Mouse (Mus musculus) ES-CJ7 (cell line): ENCODE measurements at regions not wholly inside any gene's neighbourhood (a gene's known extent, or its start where the extent isn't known, plus 50 kb on each side); places are given as distances from the start of the nearest gene placed in this dataset.

Experiments
- DNase-seq: peaks from one replicate; pipeline ENCODE4 v3.0.0; 2011; ENCODE audit warnings: low read depth, low spot score

- no peak for DNase-seq
Observed at GRCm38 (mm10) chr19:28732998-28733397, 53.1 kb upstream of the Glis3 start.

GRCm38 (mm10) chr19:28733781-28734180 lies 53.9 kb upstream of the Glis3 start:
- no peak for DNase-seq

- no peak for DNase-seq
Observed at GRCm38 (mm10) chr19:28743176-28743793, 63.4 kb upstream of the Glis3 start.

- no peak for DNase-seq
Observed at GRCm38 (mm10) chr19:28745105-28745504, 65.2 kb upstream of the Glis3 start.

- no peak for DNase-seq
Observed at GRCm38 (mm10) chr19:28745534-28745933, 65.7 kb upstream of the Glis3 start.

GRCm38 (mm10) chr19:28751091-28751490 lies 71.2 kb upstream of the Glis3 start:
- DNase-seq: no peak

GRCm38 (mm10) chr19:28758854-28759253 lies 76.0 kb upstream of the Slc1a1 start:
- DNase-seq: peak; percentile 56

- DNase-seq: peak; percentile 62
Observed at GRCm38 (mm10) chr19:28764795-28765360, 70.0 kb upstream of the Slc1a1 start.

GRCm38 (mm10) chr19:28768218-28768617 lies 66.6 kb upstream of the Slc1a1 start:
- peak; percentile 37 for DNase-seq

- DNase-seq: no peak
Observed at GRCm38 (mm10) chr19:28770419-28770818, 64.4 kb upstream of the Slc1a1 start.

GRCm38 (mm10) chr19:28771836-28772235 lies 63.0 kb upstream of the Slc1a1 start:
- peak; percentile 51 for DNase-seq

GRCm38 (mm10) chr19:28772840-28773570 lies 61.8 kb upstream of the Slc1a1 start:
- DNase-seq: peak; percentile 85

GRCm38 (mm10) chr19:28776868-28777267 lies 58.0 kb upstream of the Slc1a1 start:
- DNase-seq: peak; percentile 59

GRCm38 (mm10) chr19:28777674-28778073 lies 57.2 kb upstream of the Slc1a1 start:
- DNase-seq: no peak

GRCm38 (mm10) chr19:28778386-28778785 lies 56.5 kb upstream of the Slc1a1 start:
- DNase-seq: no peak

GRCm38 (mm10) chr19:28781971-28782370 lies 52.9 kb upstream of the Slc1a1 start:
- no peak for DNase-seq
